Mouse (Mus musculus) kidney, embryonic 14.5 days (tissue): ENCODE results near the gene Gm11634. TPM values are rescaled to one million over a fixed set of nuclear protein-coding genes. Genes with fewer than 3 reads are reported as not detected.

Experiments
- ATAC-seq: fragments of 200-750 bp; cut with Nextera tagmentation; 2 replicates; pipeline ENCODE4 v1.8.0; 2017; ENCODE audit warnings: moderate number of reproducible peaks, mild to moderate bottlenecking, moderate TSS enrichment, moderate library complexity; ENCODE audit not compliant: low FRiP score, low TSS enrichment
- H3K27ac ChIP-seq: fragments of 300-500 bp; sonication (generic); 2 replicates; pipeline ENCODE4 v1.5.1; 2014; ENCODE audit warnings: low read depth, mild to moderate bottlenecking, low read length, moderate library complexity, mixed read lengths
- H3K27me3 ChIP-seq: fragments of 300-500 bp; sonication (generic); 2 replicates; pipeline ENCODE4 v1.6.1; 2014; ENCODE audit warnings: mild to moderate bottlenecking, low read length; ENCODE audit not compliant: control insufficient read depth, insufficient read depth
- H3K36me3 ChIP-seq: fragments of 300-500 bp; sonication (generic); 2 replicates; pipeline ENCODE4 v1.6.1; 2014; ENCODE audit warnings: low read length, mixed read lengths; ENCODE audit not compliant: control insufficient read depth, insufficient read depth
- H3K4me1 ChIP-seq: fragments of 300-500 bp; sonication (generic); 2 replicates; pipeline ENCODE4 v1.6.1; 2014; ENCODE audit warnings: low read length, mixed read lengths; ENCODE audit not compliant: control insufficient read depth, insufficient read depth
- H3K4me2 ChIP-seq: fragments of 300-500 bp; sonication (generic); replicated peaks from 2 replicates; pipeline ENCODE4 v1.6.1; 2014; ENCODE audit warnings: low read depth, mild to moderate bottlenecking, low read length
- H3K4me3 ChIP-seq: fragments of 300-500 bp; sonication (generic); 2 replicates; pipeline ENCODE4 v1.5.1; 2014; ENCODE audit warnings: mild to moderate bottlenecking, low read length
- H3K9ac ChIP-seq: fragments of 300-500 bp; sonication (generic); 2 replicates; pipeline ENCODE4 v1.6.1; 2014; ENCODE audit warnings: low read depth, mild to moderate bottlenecking, low read length, moderate library complexity
- H3K9me3 ChIP-seq: fragments of 300-500 bp; sonication (generic); 2 replicates; pipeline ENCODE4 v1.6.1; 2016; ENCODE audit warnings: low read length; ENCODE audit not compliant: control insufficient read depth
- WGBS: fragments of 180-500 bp; shearing (Covaris S2); extraction: QIAGEN DNeasy Blood & Tissue Kit; methylation state at CpG from one replicate; pipeline ENCODE4 v1.1.7; 2014; 5-methylcytosine and 5-hydroxymethylcytosine counted together
- polyA plus RNA-seq: library from polyadenylated mRNA; unstranded; fragments of >200 nt; fragmentation: Nextera tagmentation; extraction: Ambion mirVana; gene quantifications from 2 replicates; pipeline ENCODE4 v1.2.1, GENCODE M21; 2014

The Gm11634 gene
- polyA plus RNA-seq, 1 experiment from 2014 or later: not detected

GRCm38 (mm10) chr11:101553354-101553930 is 45.6 kb downstream of the Gm11634 start:
- H3K27me3 ChIP-seq: no peaks in the 10 kb centered on the region
- ATAC-seq: no peak
- WGBS: 13% methylated on average over 8 of the region's 8 CpGs

GRCm38 (mm10) chr11:101552476-101553300 is 46.4 kb downstream of the Gm11634 start:
- H3K27me3 ChIP-seq: no peaks in the 10 kb centered on the region
- H3K9me3 ChIP-seq: no peaks in the 10 kb centered on the region
- H3K4me2 ChIP-seq: peak overlapping the region; percentile 54
- H3K27ac ChIP-seq: peak overlapping the region; percentile 94
- under 1% methylated on average over 37 of the region's 37 CpGs for WGBS
- peaks cover 5% of the 10 kb centered on the region for H3K4me1 ChIP-seq
- ATAC-seq: peak; percentile 98
- H3K4me3 ChIP-seq: peak overlapping the region; percentile 92
- H3K9ac ChIP-seq: peak overlapping the region; percentile 80
- peaks cover 33% of the 10 kb centered on the region; the same call in 1 of the 2 replicates for H3K36me3 ChIP-seq

More at GRCm38 (mm10) chr11:101553354-101553930, 45.6 kb downstream of the Gm11634 start:
- Histone ChIP-seq H3K27ac (peak overlapping the region; percentile 89), H3K4me3 (peak overlapping the region; percentile 92), H3K36me3 (peaks cover 33% of the 10 kb centered on the region; the same call in 1 of the 2 replicates), H3K4me1 (peaks cover 5% of the 10 kb centered on the region), H3K4me2 (peak overlapping the region; percentile 54), H3K9me3 (no peaks in the 10 kb centered on the region), H3K9ac (peak overlapping the region; percentile 80)

GRCm38 (mm10) chr11:101551751-101552475 is 47.1 kb downstream of the Gm11634 start, which contains the start of the genes Brca1 and Nbr1:
Gene Brca1 (minus strand): TSS chr11:101551955.
Gene Nbr1 (plus strand): TSS chr11:101552149.
- Histone ChIP-seq H3K27ac (peak within 1 kb of the TSS; percentile 94), H3K9me3 (no peaks in the 10 kb centered on the region), H3K4me1 (peaks cover 5% of the 10 kb centered on the region), H3K4me2 (peak within 1 kb of the TSS; percentile 60), H3K4me3 (peak within 1 kb of the TSS; percentile 92), H3K27me3 (no peaks in the 10 kb centered on the region), H3K36me3 (peaks cover 31% of the 10 kb centered on the region; the same call in 1 of the 2 replicates), H3K9ac (peak within 1 kb of the TSS; percentile 80)
- under 1% methylated on average over 43 of the region's 43 CpGs for WGBS
- peak; percentile 83 for ATAC-seq

- Histone ChIP-seq H3K4me1 (peaks cover 5% of the 10 kb centered on the region), H3K4me3 (no peak overlapping the region), H3K27ac (no peak overlapping the region), H3K27me3 (no peaks in the 10 kb centered on the region), H3K9ac (no peak overlapping the region), H3K9me3 (no peaks in the 10 kb centered on the region), H3K36me3 (peaks cover 28% of the 10 kb centered on the region; the same call in 1 of the 2 replicates), H3K4me2 (no peak overlapping the region)
- ATAC-seq: no peak
Observed at GRCm38 (mm10) chr11:101548526-101548925, 50.5 kb downstream of the Gm11634 start.

GRCm38 (mm10) chr11:101544132-101544531 is 54.9 kb downstream of the Gm11634 start:
- Histone ChIP-seq H3K4me3 (no peak overlapping the region), H3K9me3 (no peaks in the 10 kb centered on the region), H3K27ac (no peak overlapping the region), H3K9ac (no peak overlapping the region), H3K36me3 (peaks cover 29% of the 10 kb centered on the region; the same call in 1 of the 2 replicates), H3K4me2 (no peak overlapping the region), H3K4me1 (no peaks in the 10 kb centered on the region), H3K27me3 (no peaks in the 10 kb centered on the region)
- no peak for ATAC-seq
- WGBS: 78% methylated on average over 1 of the region's 1 CpGs

Other genes starting within 250 kb of the Gm11634 start
- 0.08 TPM in 1 of 2 replicates, not detected in the other for gene G6pc, start 231.7 kb downstream of the Gm11634 start, polyA plus RNA-seq
- gene Aarsd1, start 181.6 kb downstream of the Gm11634 start, polyA plus RNA-seq: 85.2 and 99.0 TPM in 2 replicates
- gene Gm27029, start 174.5 kb downstream of the Gm11634 start, polyA plus RNA-seq: 10.4 and 11.5 TPM in 2 replicates
- gene Rundc1, start 174.2 kb downstream of the Gm11634 start, polyA plus RNA-seq: 8.2 and 16.1 TPM in 2 replicates
- 8.9 and 10.3 TPM in 2 replicates for gene Ptges3l, start 173.9 kb downstream of the Gm11634 start, polyA plus RNA-seq
- 430 and 578 TPM in 2 replicates for gene Rpl27, start 157.0 kb downstream of the Gm11634 start, polyA plus RNA-seq
- 9.6 and 10.4 TPM in 2 replicates for gene Ifi35, start 150.8 kb downstream of the Gm11634 start, polyA plus RNA-seq
- 7.0 and 10.8 TPM in 2 replicates for gene Rnd2, start 134.3 kb downstream of the Gm11634 start, polyA plus RNA-seq
- gene Vat1, start 133.0 kb downstream of the Gm11634 start, polyA plus RNA-seq: 25.0 and 28.4 TPM in 2 replicates
- gene Brca1, start 47.3 kb downstream of the Gm11634 start, polyA plus RNA-seq: 8.7 and 22.0 TPM in 2 replicates
- 30.8 and 63.9 TPM in 2 replicates for gene Nbr1, start 47.1 kb downstream of the Gm11634 start, polyA plus RNA-seq
- gene Tmem106a, start 17.0 kb downstream of the Gm11634 start, polyA plus RNA-seq: 3.8 and 4.8 TPM in 2 replicates
- 31.6 and 35.8 TPM in 2 replicates for gene Rdm1, start 27.9 kb upstream of the Gm11634 start, polyA plus RNA-seq
- 2.4 and 2.8 TPM in 2 replicates for gene Arl4d, start 66.3 kb upstream of the Gm11634 start, polyA plus RNA-seq
- 26.0 and 38.1 TPM in 2 replicates for gene Dhx8, start 133.7 kb upstream of the Gm11634 start, polyA plus RNA-seq
- gene Etv4, start 186.1 kb upstream of the Gm11634 start, polyA plus RNA-seq: 47.9 and 52.9 TPM in 2 replicates